Mouse (Mus musculus) neutrophil, adult 5-6 weeks (primary cell): ENCODE data around the gene Prl2c3. TPM values are rescaled to one million over a fixed set of nuclear protein-coding genes. Genes with fewer than 3 reads are reported as not detected.
"Not testable (repeated sequence)": the region's sequence is repeated elsewhere in the genome, so short reads cannot be mapped to it uniquely, and the experiment has no call there.

Source experiments
- ATAC-seq: fragments of 151-379, 151-347 bp; 2 replicates; pipeline ENCODE4 v1.8.0; 2017; ENCODE audit warnings: mild to moderate bottlenecking, moderate TSS enrichment; ENCODE audit not compliant: insufficient number of reproducible peaks, poor library complexity, low FRiP score, severe bottlenecking; ENCODE audit errors: extremely low read depth
- total RNA-seq: library from RNA; stranded (forward); fragments of 200-1000 nt; gene quantifications from 2 replicates; pipeline ENCODE4 v1.2.3, GENCODE M21; 2017

Gene Prl2c3
- total RNA-seq = not detected in 2 replicates

GRCm38 (mm10) chr13:12799979-12800378 lies at the start of gene Prl2c3:
TSS of gene Prl2c3 (minus strand) at chr13:12800079.
- not testable (repeated sequence) for ATAC-seq

- 0 out of 2 replicates have a peak, but pooled peaks have one; percentile 11 for ATAC-seq
Measured at GRCm38 (mm10) chr13:12848254-12848653, 48.4 kb upstream of the Prl2c3 start.

GRCm38 (mm10) chr13:12844701-12845100 lies 44.8 kb upstream of the Prl2c3 start:
- ATAC-seq = not testable (repeated sequence)

- ATAC-seq = not testable (repeated sequence)
Measured at GRCm38 (mm10) chr13:12837546-12837945, 37.7 kb upstream of the Prl2c3 start.

GRCm38 (mm10) chr13:12831769-12832168 lies 31.9 kb upstream of the Prl2c3 start:
- ATAC-seq = no peak

- no peak for ATAC-seq
Measured at GRCm38 (mm10) chr13:12829031-12829430, 29.2 kb upstream of the Prl2c3 start.

- not testable (repeated sequence) for ATAC-seq
Measured at GRCm38 (mm10) chr13:12824500-12825176, 24.8 kb upstream of the Prl2c3 start.

- ATAC-seq = not testable (repeated sequence)
Measured at GRCm38 (mm10) chr13:12813734-12814424, 14.0 kb upstream of the Prl2c3 start.

- ATAC-seq = no peak
Measured at GRCm38 (mm10) chr13:12809591-12809990, 9.7 kb upstream of the Prl2c3 start.

- ATAC-seq = not testable (repeated sequence)
Measured at GRCm38 (mm10) chr13:12808793-12809512, 9.1 kb upstream of the Prl2c3 start.

GRCm38 (mm10) chr13:12806496-12806895 lies 6.6 kb upstream of the Prl2c3 start:
- not testable (repeated sequence) for ATAC-seq

- ATAC-seq = not testable (repeated sequence)
Measured at GRCm38 (mm10) chr13:12769442-12770091, 30.3 kb downstream of the Prl2c3 start.

Other genes starting within 250 kb of the Prl2c3 start
- gene Ero1lb, start 234.2 kb downstream of the Prl2c3 start, total RNA-seq = 80.3 and 87.4 TPM in 2 replicates
- gene Prl2c2, start 205.3 kb upstream of the Prl2c3 start, total RNA-seq = not detected in 2 replicates